Mouse (Mus musculus) mesoderm, embryonic 11.5 days (tissue): ENCODE measurements around the gene H2bfm.
"Not testable (repeated sequence)": the region's sequence is repeated elsewhere in the genome, so short reads cannot be mapped to it uniquely, and the experiment has no call there.

Experiments
- DNase-seq: peaks from one replicate; pipeline ENCODE4 v3.0.0-alpha.2; 2012; ENCODE audit warnings: low read depth, low spot score

Gene H2bfm

DNA sequence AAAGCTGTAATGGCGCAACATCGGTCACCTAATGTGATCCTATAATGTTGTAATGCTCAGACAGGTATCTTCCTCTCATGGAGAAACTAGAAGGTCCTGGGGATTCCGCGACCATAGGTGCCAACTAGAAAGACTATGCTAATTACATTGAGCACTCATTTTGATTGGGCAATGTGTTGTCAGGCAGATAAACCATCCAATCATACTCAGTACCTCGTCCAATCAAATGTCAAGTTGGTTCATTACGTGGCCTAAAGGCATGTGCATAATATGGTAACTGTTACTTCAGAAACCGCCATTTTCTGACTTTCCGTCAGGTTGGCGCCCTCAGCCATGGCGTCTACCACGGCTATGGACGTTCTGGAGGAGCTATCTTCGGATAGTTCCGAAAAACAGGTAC is at the start of gene H2bfm:
Gene H2bfm, plus strand, starts transcription at position 295 of the 400 bp plus-strand sequence.
- no peak for DNase-seq

DNA sequence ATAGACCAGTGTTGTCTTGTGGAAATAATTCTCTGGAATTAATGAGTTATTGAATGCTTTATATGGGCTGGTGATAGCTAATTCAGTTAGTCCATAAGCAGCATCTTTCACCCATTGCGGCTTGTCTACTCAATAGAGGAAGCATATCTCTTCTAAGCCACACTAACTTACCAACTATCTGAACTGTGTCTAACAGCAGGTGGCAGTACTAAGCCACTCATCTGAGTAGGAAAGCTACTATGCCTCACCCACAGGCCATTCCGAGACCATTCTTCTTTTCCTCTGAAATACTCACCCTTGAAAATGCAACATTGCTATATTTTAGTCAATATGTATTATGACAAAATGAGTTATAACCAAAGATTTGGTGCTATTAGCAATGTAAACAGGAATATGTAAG is 31.4 kb upstream of the H2bfm start:
- DNase-seq, result peak; percentile 4

DNA sequence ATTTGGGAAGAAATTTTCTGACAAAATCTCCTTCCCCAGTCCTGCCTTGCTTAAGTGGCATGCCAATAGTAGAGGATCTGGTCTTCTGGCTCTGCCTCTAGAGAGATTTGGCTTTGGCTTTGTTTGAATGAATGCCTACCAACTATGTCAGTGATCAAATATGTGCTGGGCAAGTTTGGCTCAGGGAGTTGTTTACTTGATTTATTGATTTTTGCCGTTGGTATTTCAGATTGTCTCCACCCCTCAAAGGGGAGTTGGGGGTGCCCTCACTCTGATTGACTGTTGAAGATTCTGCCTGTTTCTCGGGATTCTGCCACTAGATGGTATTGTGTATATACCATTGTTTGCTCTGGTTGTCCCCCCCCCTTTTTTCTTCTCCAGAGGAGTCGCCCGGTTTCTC is 22.8 kb upstream of the H2bfm start:
- DNase-seq, result no peak

DNA sequence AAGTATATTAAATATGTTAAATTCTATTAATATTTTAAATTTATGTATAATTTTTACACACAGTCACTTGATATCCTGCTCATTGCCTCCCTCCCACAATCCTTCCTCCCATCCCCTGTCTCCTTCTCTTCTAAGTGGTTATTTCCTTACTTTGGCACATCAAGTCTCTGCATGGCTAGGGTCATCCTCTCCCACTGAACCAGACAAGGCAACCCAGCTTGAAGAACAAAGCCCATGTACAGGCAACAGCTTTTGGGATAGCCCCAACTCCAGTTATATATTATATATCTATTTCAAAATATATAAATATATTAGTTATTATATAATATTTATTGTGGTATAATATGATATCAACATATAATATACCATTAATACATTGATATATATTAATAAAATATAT is 1.3 kb upstream of the H2bfm start:
- DNase-seq, result peak; percentile 54

DNA sequence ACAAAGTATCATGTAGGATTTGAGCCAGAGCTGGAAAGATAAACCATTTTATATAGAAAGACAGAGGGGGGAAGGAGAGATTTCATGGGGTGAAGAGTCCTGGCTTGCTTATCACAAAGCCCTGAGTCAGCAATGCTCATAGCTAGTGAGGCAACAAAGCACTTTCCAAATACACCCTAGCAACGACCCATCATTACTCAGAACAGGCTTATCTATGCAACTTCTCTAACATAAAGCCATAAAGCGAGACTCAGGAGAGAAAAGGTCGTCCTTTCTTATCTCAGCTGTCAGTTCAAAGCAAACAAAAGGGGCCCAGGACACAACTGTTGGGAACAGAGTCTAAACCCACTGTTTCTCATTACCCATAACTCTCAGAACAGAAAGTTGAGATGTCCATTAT is 10.9 kb downstream of the H2bfm start:
- DNase-seq, result no peak

DNA sequence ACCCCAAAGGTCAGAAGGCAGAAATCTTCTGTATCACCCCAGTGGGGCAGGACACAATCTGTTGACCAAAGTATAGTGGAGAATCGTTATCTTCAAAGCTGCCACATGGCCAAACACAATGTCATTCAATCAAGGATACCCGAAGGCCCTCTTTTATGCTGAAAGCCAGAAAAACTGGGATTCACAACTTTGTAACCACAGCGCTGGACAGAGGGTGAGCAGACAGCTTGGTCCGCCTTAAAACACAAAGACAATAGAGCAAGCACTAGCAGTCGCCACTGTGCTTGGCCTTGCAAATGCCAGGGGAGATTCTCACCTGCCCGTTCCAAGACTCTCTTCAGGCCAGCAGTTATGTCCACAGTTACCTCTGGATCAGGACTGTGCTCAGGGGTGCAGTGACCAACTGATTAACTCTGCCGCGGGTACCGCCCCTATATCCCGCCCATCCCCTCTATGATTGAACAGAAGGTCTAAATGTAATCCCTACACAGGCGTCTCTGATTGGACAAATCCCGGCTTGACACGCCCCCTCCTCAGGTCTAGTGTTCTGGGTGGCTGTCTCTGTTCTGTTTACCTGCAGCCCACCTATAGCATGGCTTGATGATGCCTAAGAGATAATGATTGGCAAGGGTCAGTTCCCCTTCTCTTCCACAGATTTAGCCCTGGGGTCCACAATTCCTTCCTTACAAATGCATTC is 30.6 kb downstream of the H2bfm start:
- peak; percentile 54 for DNase-seq

DNA sequence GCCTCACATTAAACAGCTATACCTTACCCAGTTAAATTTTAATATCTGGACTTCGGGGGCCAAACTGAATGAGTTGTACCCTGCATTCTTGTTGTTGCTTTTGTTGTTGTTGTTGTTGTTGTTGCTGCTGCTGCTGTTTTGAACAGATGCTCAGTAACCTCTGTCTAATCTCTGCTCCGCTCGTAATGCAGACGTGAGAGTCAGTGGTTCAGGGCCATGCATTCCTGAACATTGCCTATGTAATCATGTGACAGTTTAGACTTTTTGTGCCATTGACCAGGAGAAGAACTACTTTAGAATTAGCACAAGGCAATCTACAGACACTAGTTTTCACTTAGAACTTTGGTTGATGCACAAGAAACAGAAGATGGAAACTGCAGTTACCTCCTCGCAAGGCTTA is 31.2 kb downstream of the H2bfm start:
- DNase-seq, result not testable (repeated sequence)

DNA sequence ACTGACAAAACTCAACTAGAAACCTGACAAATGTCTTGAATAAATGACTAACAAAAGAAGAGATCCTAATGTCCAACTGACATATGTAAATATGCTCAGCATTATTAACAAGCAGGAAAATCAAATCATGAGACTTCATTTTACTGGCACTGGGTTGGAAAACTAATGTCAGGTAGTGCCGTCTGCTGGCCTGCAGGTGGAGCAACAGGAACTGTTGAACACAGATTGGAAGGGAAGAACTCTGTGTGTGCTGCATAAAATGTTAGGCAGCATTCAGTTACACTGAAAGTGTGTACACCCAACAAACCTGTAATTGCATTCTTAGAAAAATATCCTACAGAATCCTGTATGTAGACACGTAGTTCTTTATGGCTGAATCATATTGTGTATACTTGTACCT is 32.6 kb downstream of the H2bfm start:
- DNase-seq, result peak; percentile 1

DNA sequence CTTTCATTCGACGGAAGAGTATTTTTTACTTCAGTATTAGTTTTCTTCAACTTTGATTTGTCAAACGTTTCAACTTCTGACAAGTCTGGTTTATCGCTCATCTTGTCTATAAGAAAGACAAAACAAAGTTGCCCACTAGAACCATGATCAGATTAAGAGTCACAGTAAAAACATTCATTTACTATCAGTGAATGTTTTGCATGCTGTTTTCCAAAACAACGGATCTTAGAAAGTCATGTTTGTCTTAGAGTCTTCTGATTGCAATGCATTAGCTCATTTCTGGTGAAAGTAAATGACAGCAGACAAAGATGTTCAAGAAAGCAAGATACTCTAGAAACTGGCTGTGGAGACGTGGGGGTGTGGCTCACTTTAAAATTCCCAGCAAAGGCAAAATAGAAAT is 48.3 kb downstream of the H2bfm start, which contains the start of gene Tmsb15b2:
Gene Tmsb15b2, minus strand, starts transcription at position 101 of the 400 bp plus-strand sequence.
- not testable (repeated sequence) for DNase-seq

DNA sequence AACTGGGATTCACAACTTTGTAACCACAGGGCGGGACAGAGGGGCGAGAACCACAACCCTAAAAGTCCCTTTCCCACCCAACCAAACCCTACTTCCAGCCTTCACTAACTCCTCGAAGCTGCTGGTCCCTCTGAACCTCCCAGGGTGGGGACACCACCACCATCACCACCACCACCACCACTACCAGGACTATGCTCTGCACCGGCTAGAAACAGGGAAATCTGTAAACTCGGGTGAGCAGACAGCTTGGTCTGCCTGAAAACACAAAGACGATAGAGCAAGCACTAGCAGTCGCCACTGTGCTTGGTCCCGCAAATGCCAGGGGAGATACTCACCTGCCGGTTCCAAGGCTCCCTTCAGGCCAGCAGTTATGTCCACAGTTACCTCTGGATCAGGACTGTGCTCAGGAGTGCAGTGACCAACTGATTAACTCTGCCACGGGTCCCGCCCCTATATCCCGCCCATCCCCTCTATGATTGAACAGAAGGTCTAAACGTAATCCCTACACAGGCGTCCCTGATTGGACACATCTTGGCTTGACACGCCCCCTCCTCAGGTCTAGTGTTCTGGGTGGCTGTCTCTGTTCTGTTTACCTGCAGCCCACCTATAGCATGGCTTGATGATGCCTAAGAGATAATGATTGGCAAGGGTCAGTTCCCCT is 49.4 kb downstream of the H2bfm start, which contains the start of the genes Tmsb15l and Tmsb15b1:
Gene Tmsb15l, minus strand, starts transcription at position 446 of the 661 bp plus-strand sequence.
Gene Tmsb15b1, minus strand, starts transcription at position 451 of the 661 bp plus-strand sequence.
- peak; percentile 73 for DNase-seq
